Mouse (Mus musculus): Measurements from ENCODE around the gene Ccdc137. TPM values are rescaled to one million over a fixed set of nuclear protein-coding genes. Genes with fewer than 3 reads are reported as not detected.

Ccdc137 gene
- polyA plus RNA-seq, 2 experiments = 29.2 to 42.1 TPM

GRCm38 (mm10) chr11:120464365-120464764 is 6.5 kb downstream of the Ccdc137 start:
- Histone ChIP-seq H3K4me1 (ENCODE audit: control insufficient read depth, insufficient read depth, low read length) (peaks cover 20% of the 10 kb centered on the region), H3K27me3 (ENCODE audit: control insufficient read depth, insufficient read depth, low read length) (no peaks in the 10 kb centered on the region), H3K4me3 (replicated peaks; ENCODE audit: low read length) (no peak overlapping the region), H3K4me2 (replicated peaks; ENCODE audit: low read depth, low read length, severe bottlenecking) (no peak overlapping the region), H3K9me3 (ENCODE audit: control insufficient read depth, low read length) (no peaks in the 10 kb centered on the region), H3K36me3 (ENCODE audit: control insufficient read depth, insufficient read depth, low read length) (peaks cover 60% of the 10 kb centered on the region), H3K27ac (replicated peaks; ENCODE audit: low read depth, low read length) (no peak overlapping the region), H3K9ac (ENCODE audit: low read depth, low read length, severe bottlenecking) (no peak overlapping the region)
- no peak for TF ChIP-seq POLR2A (IDR thresholded peaks at IDR 0.05; ENCODE audit: borderline replicate concordance, extremely low read depth, insufficient read depth, insufficient read length)
- WGBS = 87% methylated on average over 5 of the region's 5 CpGs
- DNase-seq (ENCODE audit: low spot score) (no peak), ATAC-seq (ENCODE audit: low FRiP score, low read depth) (no peak)

DNA sequence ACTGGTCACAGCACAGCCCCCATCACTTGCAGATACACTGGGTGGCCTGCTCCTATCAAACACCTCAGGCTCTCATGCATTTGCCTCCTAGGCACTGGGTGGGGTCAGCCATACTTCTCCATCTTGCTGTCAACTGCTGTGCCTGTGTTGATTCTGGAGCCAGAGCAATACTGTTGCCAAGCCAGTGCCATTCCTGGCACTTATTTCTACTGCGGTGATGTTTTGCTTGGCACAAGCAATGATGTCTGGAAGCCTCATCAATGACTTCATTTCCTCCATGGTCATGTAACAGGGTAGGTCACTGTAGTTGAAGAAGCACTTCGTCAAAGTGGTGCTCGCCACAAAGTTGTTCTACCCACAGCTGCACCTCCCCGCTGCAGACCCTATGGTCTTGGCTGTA is 7.6 kb downstream of the Ccdc137 start:
- Histone ChIP-seq H3K4me1 (ENCODE audit: control insufficient read depth, insufficient read depth, low read length) (peaks cover 20% of the 10 kb centered on the region), H3K9me3 (ENCODE audit: control insufficient read depth, low read length) (no peaks in the 10 kb centered on the region), H3K27me3 (ENCODE audit: control insufficient read depth, insufficient read depth, low read length) (no peaks in the 10 kb centered on the region), H3K9ac (ENCODE audit: low read depth, low read length, severe bottlenecking) (no peak overlapping the region), H3K27ac (replicated peaks; ENCODE audit: low read depth, low read length) (no peak overlapping the region), H3K36me3 (ENCODE audit: control insufficient read depth, insufficient read depth, low read length) (peaks cover 63% of the 10 kb centered on the region), H3K4me3 (replicated peaks; ENCODE audit: low read length) (no peak overlapping the region), H3K4me2 (replicated peaks; ENCODE audit: low read depth, low read length, severe bottlenecking) (peak overlapping the region; percentile 88; the same call in 1 of the 2 replicates)
- ATAC-seq (ENCODE audit: low FRiP score, low read depth) (no peak), DNase-seq (ENCODE audit: low spot score) (no peak)
- TF ChIP-seq POLR2A (IDR thresholded peaks at IDR 0.05; ENCODE audit: borderline replicate concordance, extremely low read depth, insufficient read depth, insufficient read length) = no peak
- 77% methylated on average over 4 of the region's 4 CpGs for WGBS

DNA sequence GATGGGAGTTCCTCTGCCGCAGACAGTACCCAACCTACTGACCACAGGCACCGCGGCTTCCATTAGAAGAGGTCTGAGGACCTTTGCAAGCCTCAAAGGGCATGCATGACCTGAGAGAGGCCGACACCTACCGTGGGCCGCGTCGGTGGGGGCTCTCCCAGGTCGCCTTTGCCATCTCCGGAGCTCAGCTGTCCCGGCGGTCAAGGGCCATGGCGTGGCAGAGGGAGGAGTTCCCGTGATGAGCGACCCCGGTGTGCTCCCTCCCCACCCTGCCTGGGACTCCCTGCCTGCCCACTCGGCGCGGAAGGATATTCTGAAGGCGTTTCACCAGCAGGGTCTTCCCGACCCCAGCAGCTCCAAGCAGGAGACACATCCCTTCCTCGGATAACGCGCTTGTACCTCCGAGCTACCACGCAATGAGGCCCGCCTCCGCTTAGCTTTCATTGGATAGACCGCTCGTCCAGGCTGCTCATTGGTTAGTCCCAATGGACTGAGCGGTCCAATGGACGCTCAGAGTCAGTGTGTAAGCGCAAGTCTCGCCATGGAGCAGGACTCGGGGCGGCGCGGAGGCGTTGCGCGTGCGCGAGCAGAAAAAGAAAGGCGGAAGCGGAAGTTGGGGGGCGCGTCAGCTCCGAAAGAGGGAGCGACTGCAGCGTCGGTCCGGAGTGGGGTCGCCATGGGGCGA is 9.3 kb downstream of the Ccdc137 start, which contains the start of gene Arl16:
Gene Arl16 (minus strand): TSS at position 557 of the 685 bp plus-strand sequence.
- Histone ChIP-seq H3K9me3 (ENCODE audit: control insufficient read depth, low read length) (no peaks in the 10 kb centered on the region), H3K4me3 (replicated peaks; ENCODE audit: low read length) (peak within 1 kb of the TSS; percentile 99), H3K27ac (replicated peaks; ENCODE audit: low read depth, low read length) (peak within 1 kb of the TSS; percentile 50; the same call in 1 of the 2 replicates), H3K4me2 (replicated peaks; ENCODE audit: low read depth, low read length, severe bottlenecking) (peak within 1 kb of the TSS; percentile 89), H3K27me3 (ENCODE audit: control insufficient read depth, insufficient read depth, low read length) (no peaks in the 10 kb centered on the region), H3K36me3 (ENCODE audit: control insufficient read depth, insufficient read depth, low read length) (peaks cover 63% of the 10 kb centered on the region), H3K4me1 (ENCODE audit: control insufficient read depth, insufficient read depth, low read length) (peaks cover 20% of the 10 kb centered on the region), H3K9ac (ENCODE audit: low read depth, low read length, severe bottlenecking) (peak within 1 kb of the TSS; percentile 76)
- under 1% methylated on average over 37 of the region's 54 CpGs for WGBS
- DNase-seq (ENCODE audit: low spot score) = peak; percentile 100
- peak; percentile 84; the same call in 1 of the 2 replicates for TF ChIP-seq POLR2A (IDR thresholded peaks at IDR 0.05; ENCODE audit: borderline replicate concordance, extremely low read depth, insufficient read depth, insufficient read length)
- peak; percentile 99 for ATAC-seq (ENCODE audit: low FRiP score, low read depth)

DNA sequence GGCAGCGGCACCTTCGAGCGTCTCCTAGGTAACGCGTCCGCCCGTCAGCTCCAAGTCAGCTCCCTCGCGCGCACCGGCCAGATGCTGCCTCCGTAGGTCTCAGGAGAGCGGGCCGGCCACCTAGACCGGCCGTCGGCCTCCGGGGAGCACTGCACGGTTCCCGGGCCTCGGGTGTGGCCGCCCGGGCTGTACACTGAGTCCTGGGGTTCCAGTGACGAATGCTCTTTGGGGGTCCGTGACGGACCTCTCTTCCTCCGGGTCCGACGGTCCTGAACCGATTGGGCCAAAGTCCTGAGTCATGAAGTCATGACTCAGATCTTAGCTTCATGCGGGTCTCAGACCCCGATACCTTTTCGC is 9.8 kb downstream of the Ccdc137 start:
- H3K4me3 ChIP-seq (replicated peaks; ENCODE audit: low read length) = peak overlapping the region; percentile 99
- no peaks in the 10 kb centered on the region for H3K9me3 ChIP-seq (ENCODE audit: control insufficient read depth, low read length)
- H3K27ac ChIP-seq (replicated peaks; ENCODE audit: low read depth, low read length) = 0 out of 2 replicates have a peak overlapping the region, but pooled peaks have one; percentile 13
- no peak for TF ChIP-seq POLR2A (IDR thresholded peaks at IDR 0.05; ENCODE audit: borderline replicate concordance, extremely low read depth, insufficient read depth, insufficient read length)
- no peaks in the 10 kb centered on the region for H3K27me3 ChIP-seq (ENCODE audit: control insufficient read depth, insufficient read depth, low read length)
- H3K4me1 ChIP-seq (ENCODE audit: control insufficient read depth, insufficient read depth, low read length) = peaks cover 20% of the 10 kb centered on the region
- ATAC-seq (ENCODE audit: low FRiP score, low read depth) (peak; percentile 8; the same call in 1 of the 2 replicates), DNase-seq (ENCODE audit: low spot score) (no peak)
- peak overlapping the region; percentile 89 for H3K4me2 ChIP-seq (replicated peaks; ENCODE audit: low read depth, low read length, severe bottlenecking)
- peak overlapping the region; percentile 76 for H3K9ac ChIP-seq (ENCODE audit: low read depth, low read length, severe bottlenecking)
- under 1% methylated on average over 28 of the region's 33 CpGs for WGBS
- H3K36me3 ChIP-seq (ENCODE audit: control insufficient read depth, insufficient read depth, low read length) = peaks cover 63% of the 10 kb centered on the region

- Histone ChIP-seq H3K9ac (ENCODE audit: low read depth, low read length, severe bottlenecking) (no peak overlapping the region), H3K36me3 (ENCODE audit: control insufficient read depth, insufficient read depth, low read length) (peaks cover 76% of the 10 kb centered on the region), H3K9me3 (ENCODE audit: control insufficient read depth, low read length) (no peaks in the 10 kb centered on the region), H3K4me3 (replicated peaks; ENCODE audit: low read length) (no peak overlapping the region), H3K27ac (replicated peaks; ENCODE audit: low read depth, low read length) (no peak overlapping the region), H3K4me1 (ENCODE audit: control insufficient read depth, insufficient read depth, low read length) (peaks cover 8% of the 10 kb centered on the region), H3K4me2 (replicated peaks; ENCODE audit: low read depth, low read length, severe bottlenecking) (no peak overlapping the region), H3K27me3 (ENCODE audit: control insufficient read depth, insufficient read depth, low read length) (no peaks in the 10 kb centered on the region)
- ATAC-seq (ENCODE audit: low FRiP score, low read depth) = no peak
- no peak for TF ChIP-seq POLR2A (IDR thresholded peaks at IDR 0.05; ENCODE audit: borderline replicate concordance, extremely low read depth, insufficient read depth, insufficient read length)
- WGBS = 95% methylated on average over 6 of the region's 6 CpGs
- no peak for DNase-seq (ENCODE audit: low spot score)
These were observed 14.1 kb downstream of the Ccdc137 start for GRCm38 (mm10) chr11:120472052-120472451.
